Mouse (Mus musculus) kidney, adult 2 months (tissue): ENCODE data around the gene Cdc14b. TPM values are rescaled to one million over a fixed set of nuclear protein-coding genes. Genes with fewer than 3 reads are reported as not detected.
A peak's percentile ranks its signal among the peaks of the same experiment; 100 is the strongest.

ENCODE experiments used
- DNase-seq: peaks from one replicate; pipeline ENCODE4 v3.0.0; 2021
- H3K27ac ChIP-seq: fragments of 200-500 bp; 2 replicates; pipeline ENCODE4 v1.5.1; 2012; ENCODE audit warnings: low read depth, low read length, control low read depth, inconsistent platforms; ENCODE audit not compliant: insufficient read depth
- H3K27me3 ChIP-seq: fragments of 200-500 bp; replicated peaks from 2 replicates; pipeline ENCODE4 v1.6.1; 2012; ENCODE audit warnings: mild to moderate bottlenecking, moderate library complexity, low read length, inconsistent platforms; ENCODE audit not compliant: control insufficient read depth, insufficient read depth
- H3K36me3 ChIP-seq: fragments of 200-500 bp; 2 replicates; pipeline ENCODE4 v1.6.1; 2012; ENCODE audit warnings: mild to moderate bottlenecking, moderate library complexity, low read length, inconsistent platforms; ENCODE audit not compliant: control insufficient read depth, insufficient read depth
- H3K4me1 ChIP-seq: fragments of 200-500 bp; 2 replicates; pipeline ENCODE4 v1.6.1; 2011; ENCODE audit warnings: low read length; ENCODE audit not compliant: control insufficient read depth, insufficient read depth
- H3K4me3 ChIP-seq: fragments of 200-500 bp; 2 replicates; pipeline ENCODE4 v1.5.1; 2011; ENCODE audit warnings: mild to moderate bottlenecking, low read depth, low read length, control low read depth; ENCODE audit not compliant: insufficient read depth
- CTCF ChIP-seq: fragments of 200-500 bp; conservative IDR thresholded peaks from 2 replicates; pipeline ENCODE4 v1.5.1; 2011; ENCODE audit warnings: low read depth, mild to moderate bottlenecking, control low read depth, low read length, moderate library complexity, mixed read lengths; ENCODE audit not compliant: insufficient read depth, insufficient read length
- POLR2A ChIP-seq: fragments of 200-500 bp; IDR thresholded peaks from one replicate; pipeline ENCODE4 v1.6.1; 2011; ENCODE audit warnings: low read depth, low read length, control low read depth
- WGBS: fragments of 180-500 bp; shearing (Covaris S2); methylation state at CpG from one replicate; pipeline ENCODE4 v1.1.7; 2018; 5-methylcytosine and 5-hydroxymethylcytosine counted together
- polyA plus RNA-seq: library from polyadenylated mRNA; depleted of rRNA; stranded (reverse); fragments of >200 nt; gene quantifications from 2 replicates; pipeline ENCODE4 v1.2.3, GENCODE M21; 2012

The Cdc14b gene
- polyA plus RNA-seq, 1 experiment = 7.7 TPM

DNA sequence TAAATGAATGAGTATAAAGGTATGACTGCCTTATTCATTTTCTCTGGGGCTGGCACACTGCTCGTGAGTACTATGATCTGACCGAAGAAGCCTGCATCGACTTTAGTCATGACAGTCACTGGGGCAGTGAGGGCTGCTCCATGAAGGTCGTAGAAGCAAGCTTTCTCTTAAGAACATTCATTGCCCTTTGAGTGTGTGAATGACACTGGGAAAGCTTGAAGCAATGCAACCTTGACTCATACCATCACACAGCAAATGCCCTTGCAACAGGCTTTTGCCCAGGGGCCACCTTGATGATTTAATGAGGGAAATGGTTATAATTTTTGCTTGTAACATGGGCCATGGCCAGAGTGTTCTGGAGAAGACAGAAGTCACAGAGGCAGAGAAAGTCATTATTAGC, 88.6 kb downstream of the Cdc14b start:
- DNase-seq = no peak
- WGBS = 88% methylated on average over 4 of the region's 4 CpGs

DNA sequence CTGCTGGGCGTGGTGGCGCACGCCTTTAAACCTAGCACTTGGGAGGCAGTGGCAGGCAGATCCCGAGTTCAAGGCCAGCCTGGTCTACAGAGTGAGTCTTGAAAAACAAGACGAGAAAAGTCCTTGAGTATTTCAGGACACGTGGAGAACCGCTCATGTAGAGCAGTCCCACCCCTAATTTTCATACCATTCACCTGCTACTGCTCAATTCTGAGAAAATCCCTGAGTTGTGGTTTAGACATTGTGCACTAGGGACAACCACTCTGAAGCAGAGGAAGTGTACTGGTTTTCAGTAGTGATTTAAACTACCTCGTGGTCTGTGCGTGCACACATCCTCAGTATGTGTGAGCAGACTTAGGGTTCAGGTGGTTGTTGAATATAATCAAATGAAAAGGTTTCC, 89.5 kb downstream of the Cdc14b start:
- Histone ChIP-seq H3K27me3 (no peaks in the 10 kb centered on the region), H3K27ac (no peak overlapping the region), H3K36me3 (no peaks in the 10 kb centered on the region; the same call in 1 of the 2 replicates), H3K4me1 (peaks cover 3% of the 10 kb centered on the region; the same call in 1 of the 2 replicates), H3K4me3 (no peak overlapping the region)
- WGBS = 84% methylated on average over 9 of the region's 9 CpGs
- DNase-seq = no peak
- TF ChIP-seq POLR2A (no peak), CTCF (no peak)

More for the DNA sequence above, 88.6 kb downstream of the Cdc14b start:
- H3K4me1 ChIP-seq = no peaks in the 10 kb centered on the region
- TF ChIP-seq CTCF (no peak), POLR2A (no peak)
- no peaks in the 10 kb centered on the region; the same call in 1 of the 2 replicates for H3K36me3 ChIP-seq
- H3K27me3 ChIP-seq = no peaks in the 10 kb centered on the region
- no peak overlapping the region for H3K27ac ChIP-seq
- no peak overlapping the region for H3K4me3 ChIP-seq

DNA sequence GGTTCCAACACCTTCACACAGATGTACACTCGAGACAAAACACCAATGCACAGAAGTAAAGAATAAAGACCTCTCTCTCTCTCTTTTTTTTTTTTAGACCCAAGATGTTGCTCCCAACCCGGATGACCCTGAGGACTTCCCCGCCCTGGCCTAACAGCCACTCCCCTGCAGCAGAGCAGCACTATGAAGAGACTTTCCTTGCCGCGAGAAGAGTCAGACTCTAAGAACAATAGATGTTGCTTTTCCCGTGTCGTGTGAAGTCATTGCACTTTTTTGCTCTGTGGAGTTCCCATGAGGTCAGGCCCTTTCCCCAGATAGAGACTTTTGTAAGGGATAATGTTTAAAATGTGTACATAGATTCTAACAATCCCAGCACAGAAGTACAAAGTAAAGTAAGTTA, 89.9 kb downstream of the Cdc14b start:
- Histone ChIP-seq H3K4me3 (no peak overlapping the region), H3K27me3 (no peaks in the 10 kb centered on the region), H3K4me1 (peaks cover 3% of the 10 kb centered on the region; the same call in 1 of the 2 replicates), H3K36me3 (no peaks in the 10 kb centered on the region; the same call in 1 of the 2 replicates), H3K27ac (no peak overlapping the region)
- 72% methylated on average over 7 of the region's 7 CpGs for WGBS
- DNase-seq = no peak
- TF ChIP-seq POLR2A (no peak), CTCF (no peak)

DNA sequence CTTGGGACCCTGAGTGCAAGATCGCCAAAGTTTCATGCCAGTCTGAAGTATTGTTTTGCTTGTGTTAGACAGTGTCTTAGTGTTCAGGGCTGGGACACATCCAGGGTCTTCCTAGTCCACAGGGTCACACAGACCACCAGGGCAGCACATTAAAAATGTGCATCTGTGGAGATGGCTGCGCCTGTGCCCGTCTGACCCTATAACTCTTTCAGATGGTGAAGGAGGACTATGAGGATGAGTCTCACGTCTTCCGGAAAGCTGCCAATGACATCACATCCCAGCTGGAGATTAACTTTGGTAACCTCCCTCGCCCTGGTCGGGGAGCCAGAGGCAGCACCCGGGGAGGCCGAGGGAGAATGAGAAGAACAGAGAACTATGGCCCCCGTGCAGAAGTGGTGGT, 90.7 kb downstream of the Cdc14b start:
- H3K4me3 ChIP-seq = no peak overlapping the region
- no peak for DNase-seq
- H3K36me3 ChIP-seq = no peaks in the 10 kb centered on the region; the same call in 1 of the 2 replicates
- no peaks in the 10 kb centered on the region for H3K27me3 ChIP-seq
- peaks cover 3% of the 10 kb centered on the region; the same call in 1 of the 2 replicates for H3K4me1 ChIP-seq
- WGBS = 81% methylated on average over 10 of the region's 10 CpGs
- TF ChIP-seq CTCF = no peak
- no peak for TF ChIP-seq POLR2A
- H3K27ac ChIP-seq = no peak overlapping the region

DNA sequence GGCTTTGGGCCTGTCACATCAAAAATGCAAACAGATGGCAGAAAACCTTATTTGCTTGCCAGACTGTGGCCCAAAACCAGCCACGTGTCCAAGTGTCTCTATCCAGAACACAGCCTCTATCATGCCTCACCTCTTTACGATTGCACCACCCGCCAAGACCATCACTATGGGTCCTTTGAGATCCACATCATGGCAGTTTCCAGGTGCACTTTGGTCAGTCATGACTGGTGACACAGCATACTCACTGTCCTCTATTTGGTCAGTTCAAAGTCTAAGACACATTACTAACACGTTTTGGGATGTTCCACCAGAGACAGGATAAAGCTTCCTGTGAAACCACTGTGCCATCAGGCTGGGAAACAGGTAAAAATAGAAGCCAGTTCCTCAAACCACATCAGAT, 91.5 kb downstream of the Cdc14b start:
- Histone ChIP-seq H3K36me3 (no peaks in the 10 kb centered on the region; the same call in 1 of the 2 replicates), H3K27me3 (no peaks in the 10 kb centered on the region), H3K4me1 (peaks cover 3% of the 10 kb centered on the region; the same call in 1 of the 2 replicates), H3K4me3 (no peak overlapping the region), H3K27ac (no peak overlapping the region)
- TF ChIP-seq POLR2A (no peak), CTCF (no peak)
- 65% methylated on average over 4 of the region's 4 CpGs for WGBS
- peak; percentile 42 for DNase-seq

DNA sequence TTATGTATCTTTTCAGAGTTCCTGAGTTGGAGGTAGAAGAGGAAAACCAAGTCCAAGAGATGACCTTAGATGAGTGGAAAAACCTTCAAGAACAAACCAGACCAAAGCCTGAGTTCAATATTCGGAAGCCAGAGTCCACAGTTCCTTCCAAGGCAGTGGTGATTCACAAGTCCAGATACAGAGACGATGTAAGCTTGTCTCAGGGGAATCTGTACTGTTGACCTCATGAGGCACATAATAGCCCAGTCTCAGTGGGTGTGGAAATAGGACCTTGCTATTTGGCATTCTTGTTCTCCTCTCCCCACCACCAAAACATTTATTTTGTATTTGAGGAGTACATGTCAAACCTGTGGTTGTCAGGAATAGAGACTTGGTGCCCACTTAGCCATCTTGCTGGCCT, 93.0 kb downstream of the Cdc14b start:
- no peak for DNase-seq
- Histone ChIP-seq H3K4me3 (no peak overlapping the region), H3K27me3 (no peaks in the 10 kb centered on the region), H3K4me1 (peaks cover 3% of the 10 kb centered on the region; the same call in 1 of the 2 replicates), H3K36me3 (no peaks in the 10 kb centered on the region; the same call in 1 of the 2 replicates), H3K27ac (no peak overlapping the region)
- 50% methylated on average over 2 of the region's 2 CpGs for WGBS
- TF ChIP-seq CTCF (no peak), POLR2A (no peak)

DNA sequence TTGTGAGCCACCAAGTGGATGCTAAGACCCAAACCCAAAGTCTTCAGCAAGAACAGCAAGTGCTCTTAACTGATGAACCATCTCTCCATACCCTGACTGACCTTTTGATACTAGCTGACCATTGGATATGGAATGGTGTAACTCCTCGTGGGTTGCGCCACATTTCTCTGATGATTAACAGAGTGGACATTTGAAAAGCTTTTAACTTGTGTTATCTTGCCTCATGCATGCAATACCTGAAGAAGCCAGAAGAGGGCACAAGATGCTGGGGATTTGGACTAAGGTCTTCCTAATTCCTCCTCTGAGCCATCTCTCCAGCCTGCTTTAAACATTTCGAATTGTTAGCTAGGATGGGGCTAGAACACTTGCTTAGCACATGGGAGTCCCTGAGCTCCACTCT, 94.2 kb downstream of the Cdc14b start:
- whole genome bisulfite sequencing = 44% methylated on average over 3 of the region's 3 CpGs
- peaks cover 3% of the 10 kb centered on the region; the same call in 1 of the 2 replicates for H3K4me1 ChIP-seq
- peak; percentile 47 for TF ChIP-seq CTCF
- no peak for TF ChIP-seq POLR2A
- H3K27me3 ChIP-seq = no peaks in the 10 kb centered on the region
- peak; percentile 87 for DNase-seq
- H3K4me3 ChIP-seq = no peak overlapping the region
- H3K36me3 ChIP-seq = no peaks in the 10 kb centered on the region; the same call in 1 of the 2 replicates
- H3K27ac ChIP-seq = no peak overlapping the region

DNA sequence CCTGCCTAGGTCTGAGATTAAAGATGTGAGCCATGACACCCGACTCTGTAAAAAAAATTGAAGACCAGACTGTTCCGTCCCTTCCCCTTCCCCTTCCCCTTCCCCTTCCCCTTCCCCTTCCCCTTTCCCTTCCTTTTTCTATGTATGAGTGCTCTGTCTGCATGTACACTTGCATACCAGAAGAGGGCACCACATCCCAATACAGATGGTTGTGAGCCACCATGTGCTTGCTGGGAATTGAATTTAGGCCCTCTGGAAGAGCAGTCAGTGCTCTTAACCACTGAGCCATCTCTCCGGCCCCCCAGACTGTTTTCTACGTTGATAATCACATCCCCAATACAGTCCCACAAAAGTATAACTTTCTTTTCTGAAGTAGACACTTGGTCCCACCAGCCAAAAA, 94.8 kb downstream of the Cdc14b start:
- DNase-seq = no peak
- H3K4me1 ChIP-seq = peaks cover 3% of the 10 kb centered on the region; the same call in 1 of the 2 replicates
- no peaks in the 10 kb centered on the region for H3K27me3 ChIP-seq
- H3K4me3 ChIP-seq = no peak overlapping the region
- H3K27ac ChIP-seq = no peak overlapping the region
- WGBS = 85% methylated on average over 4 of the region's 4 CpGs
- TF ChIP-seq CTCF (0 out of 2 replicates have a peak, but pooled peaks have one; percentile 16), POLR2A (no peak)
- H3K36me3 ChIP-seq = peaks cover 1% of the 10 kb centered on the region; the same call in 1 of the 2 replicates
